ENCODE assay signal across 8 mouse cellular contexts in genomic region chr4:136898637-136899036, GRCm38 (mm10). TPM values are rescaled to one million over a fixed set of nuclear protein-coding genes. Genes with fewer than 3 reads are reported as not detected.
DNase-seq lines count a peak whose midpoint lies in the region; ATAC-seq and TF ChIP-seq lines count a peak whose summit lies in the region.

Gene C1qa, minus strand, starts transcription at chr4:136898803.

- DNase-seq in kidney, adult 11 months = no peak
- DNase-seq in adrenal gland, postnatal 25 days = no peak
- DNase-seq in layer of hippocampus, adult 2 months (ENCODE audit: low spot score in 2 of 2) = no peak
- no peak for DNase-seq in midbrain, postnatal 0 days (ENCODE audit: low spot score)
- no peak for DNase-seq in Muller cell, postnatal 12 days (ENCODE audit: inconsistent ontology term)
- no peak for DNase-seq in kidney, adult 18-20 months

- TF ChIP-seq CTCF in layer of hippocampus, adult 2 months (conservative IDR thresholded peaks at IDR 0.05) = no peak
- TF ChIP-seq CTCF in midbrain, postnatal 0 days (IDR thresholded peaks at IDR 0.05) = no peak

- H3K4me3 ChIP-seq in kidney, embryonic 15.5 days (replicated peaks) = no peak within 1 kb of the TSS
- no peak within 1 kb of the TSS; the same call in 1 of the 2 replicates for H3K4me3 ChIP-seq in layer of hippocampus, adult 2 months
- no peak within 1 kb of the TSS for H3K4me3 ChIP-seq in midbrain, postnatal 0 days (ENCODE audit: low read depth, low read length)

- peaks cover 13% of the 10 kb centered on the region; the same call in 1 of the 2 replicates for H3K4me1 ChIP-seq in kidney, embryonic 15.5 days
- peaks cover 2% of the 10 kb centered on the region; the same call in 1 of the 2 replicates for H3K4me1 ChIP-seq in midbrain, postnatal 0 days (ENCODE audit: insufficient read depth, low read length)

- no peak within 1 kb of the TSS for H3K4me2 ChIP-seq in kidney, embryonic 15.5 days
- no peak within 1 kb of the TSS for H3K4me2 ChIP-seq in midbrain, postnatal 0 days (ENCODE audit: low read depth, low read length, poor library complexity, severe bottlenecking)

- no peak within 1 kb of the TSS for H3K9ac ChIP-seq in kidney, embryonic 15.5 days
- H3K9ac ChIP-seq in midbrain, postnatal 0 days (replicated peaks; ENCODE audit: low read length, poor library complexity, severe bottlenecking) = no peak within 1 kb of the TSS

- H3K27me3 ChIP-seq in kidney, embryonic 15.5 days = peaks cover 49% of the 10 kb centered on the region
- H3K27me3 ChIP-seq in midbrain, postnatal 0 days (ENCODE audit: insufficient read depth, low read length) = peaks cover 11% of the 10 kb centered on the region; the same call in 1 of the 2 replicates

- H3K9me3 ChIP-seq in kidney, embryonic 15.5 days (replicated peaks) = no peaks in the 10 kb centered on the region
- H3K9me3 ChIP-seq in midbrain, postnatal 0 days (ENCODE audit: low read length) = no peaks in the 10 kb centered on the region

- no peak for ATAC-seq in kidney, embryonic 15.5 days (replicated peaks; ENCODE audit: low FRiP score)
- ATAC-seq in granulocyte monocyte progenitor cell, adult 5-6 weeks (replicated peaks; ENCODE audit: poor library complexity, severe bottlenecking) = 0 out of 2 replicates have a peak, but pooled peaks have one; percentile 33
- no peak for ATAC-seq in midbrain, postnatal 0 days (ENCODE audit: low FRiP score)

- 77% methylated on average over 9 of the region's 9 CpGs for WGBS in kidney, embryonic 15.5 days
- WGBS in midbrain, postnatal 0 days = 78% methylated on average over 9 of the region's 9 CpGs

- H3K36me3 ChIP-seq in kidney, embryonic 15.5 days = no peaks in the 10 kb centered on the region
- H3K36me3 ChIP-seq in midbrain, postnatal 0 days (ENCODE audit: insufficient read depth, low read length) = no peaks in the 10 kb centered on the region

- no peak within 1 kb of the TSS for H3K27ac ChIP-seq in kidney, embryonic 15.5 days
- H3K27ac ChIP-seq in layer of hippocampus, adult 2 months = peak within 1 kb of the TSS; percentile 39; the same call in 1 of the 2 replicates
- H3K27ac ChIP-seq in midbrain, postnatal 0 days (ENCODE audit: low read depth, low read length) = no peak within 1 kb of the TSS

RNA-seq across cellular contexts. Expression of gene C1qa, which starts in this region (rescaled TPM):
- polyA plus RNA-seq in kidney, embryonic 15.5 days (2015; fragmentation: Nextera tagmentation; extraction: Ambion mirVana) = 19.9 and 24.3 TPM in 2 replicates
- 21.3 and 28.7 TPM in 2 replicates for total RNA-seq in adrenal gland, postnatal 25 days (2021)
- total RNA-seq in granulocyte monocyte progenitor cell, adult 5-6 weeks (2014; fragmentation: Nextera tagmentation) = 1.3 TPM in 1 of 2 replicates, not detected in the other
- total RNA-seq in granulocyte monocyte progenitor cell, adult 5-6 weeks (2017) = 2.3 TPM in 1 of 2 replicates, not detected in the other
- total RNA-seq in layer of hippocampus, adult 2 months (2021) = 10 to 100 TPM; 48.1 to 48.3 TPM
- 48.5 and 48.8 TPM in 2 replicates for total RNA-seq in midbrain, postnatal 0 days (2014; rRNA removed)
- polyA plus RNA-seq in midbrain, postnatal 0 days (2015; fragmentation: Nextera tagmentation; extraction: Ambion mirVana) = 38.8 and 44.4 TPM in 2 replicates
